Mouse (Mus musculus): Measurements from ENCODE around the gene Wdr31.

DNA sequence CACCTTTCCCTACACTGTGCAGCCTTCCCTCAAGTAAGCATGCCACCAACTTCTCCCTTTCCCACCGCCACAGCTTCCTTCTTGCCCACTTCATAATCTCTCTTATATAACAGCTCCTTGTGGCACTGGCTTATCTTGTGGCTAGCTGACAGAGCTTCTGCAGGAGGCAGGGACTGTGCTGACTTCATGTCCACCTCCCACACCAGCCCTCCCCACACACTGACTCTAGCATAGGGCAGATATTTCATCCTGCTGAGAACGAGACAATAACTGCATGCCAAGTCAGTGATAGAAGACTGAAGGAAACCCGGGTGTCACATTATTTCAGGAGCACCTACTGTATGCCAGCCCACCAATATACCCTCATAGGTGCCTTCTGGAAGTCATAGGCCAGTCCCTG lies 44.8 kb upstream of the Wdr31 start:
- no peak for TF ChIP-seq CTCF (IDR thresholded peaks at IDR 0.05)
- TF ChIP-seq EP300 (IDR thresholded peaks at IDR 0.05), result no peak

All from lung, postnatal 0 days (tissue).